In genomic region chr17:58923316-58923866, GRCm38 (mm10) we compare ENCODE assay signal across 16 mouse cellular contexts.
DNase-seq lines count a peak whose midpoint lies in the region; ATAC-seq lines count a peak whose summit lies in the region.
"Had no signal": no experiment of that assay in that cellular context is flagged by ENCODE, and none has a peak within 500 bp of the region (broad histone marks: within the 10 kb centered on the region; RNA-seq: fewer than 3 reads in every experiment).

No protein-coding gene starts in this region.

- no peak for DNase-seq in kidney, adult 8-10 months
- peak; percentile 74 for DNase-seq in adrenal gland, adult 8-10 months
- DNase-seq in mesoderm, embryonic 11.5 days (ENCODE audit: low read depth, low spot score): peak; percentile 30
- DNase-seq in retina, embryonic 14.5 days (ENCODE audit: low spot score): peak; percentile 11
- no peak for DNase-seq in urinary bladder, postnatal 25 days (ENCODE audit: low spot score)
- DNase-seq in heart, adult 18-20 months: no peak
- DNase-seq: cerebellum, adult 9-11 months; gastrocnemius, postnatal 14 days; heart, postnatal 36 days; layer of hippocampus, adult 9-11 months; lung, embryonic 14.5 days; thymus, adult 18-20 months had no signal

- H3K36me3 ChIP-seq in kidney, embryonic 14.5 days (ENCODE audit: control insufficient read depth, insufficient read depth, low read length): no peaks in the 10 kb centered on the region
- H3K36me3 ChIP-seq: embryonic facial prominence, embryonic 10.5 days; heart, embryonic 12.5 days had no signal

- H3K27ac ChIP-seq in kidney, embryonic 14.5 days (ENCODE audit: low read depth, low read length): no peak overlapping the region
- H3K27ac ChIP-seq: embryonic facial prominence, embryonic 10.5 days had no signal

- H3K9ac ChIP-seq in kidney, embryonic 14.5 days (ENCODE audit: low read depth, low read length): no peak overlapping the region
- H3K9ac ChIP-seq: heart, embryonic 12.5 days; lung, embryonic 14.5 days had no signal

- H3K4me1 ChIP-seq in kidney, embryonic 14.5 days (ENCODE audit: control insufficient read depth, insufficient read depth, low read length): peaks cover 16% of the 10 kb centered on the region; the same call in 1 of the 2 replicates
- H3K4me1 ChIP-seq: heart, embryonic 12.5 days had no signal

- no peaks in the 10 kb centered on the region for H3K27me3 ChIP-seq in kidney, embryonic 14.5 days (ENCODE audit: control insufficient read depth, insufficient read depth, low read length)
- H3K27me3 ChIP-seq: heart, embryonic 12.5 days had no signal

- H3K4me2 ChIP-seq in kidney, embryonic 14.5 days (replicated peaks; ENCODE audit: low read depth, low read length): no peak overlapping the region
- H3K4me2 ChIP-seq: heart, embryonic 12.5 days; lung, embryonic 14.5 days had no signal

- 0 out of 2 replicates have a peak, but pooled peaks have one; percentile 10 for ATAC-seq in kidney, embryonic 14.5 days (ENCODE audit: low FRiP score, low TSS enrichment)
- ATAC-seq: intestine, postnatal 0 days had no signal

- 48% methylated on average over 7 of the region's 7 CpGs for whole genome bisulfite sequencing in kidney, embryonic 14.5 days

- H3K9me3 ChIP-seq in kidney, embryonic 14.5 days (ENCODE audit: control insufficient read depth, low read length): no peaks in the 10 kb centered on the region
- H3K9me3 ChIP-seq: embryonic facial prominence, embryonic 10.5 days; heart, embryonic 12.5 days had no signal

- no peak overlapping the region for H3K4me3 ChIP-seq in kidney, embryonic 14.5 days (ENCODE audit: low read length)
- H3K4me3 ChIP-seq: embryonic facial prominence, embryonic 10.5 days; heart, embryonic 12.5 days had no signal

Comparison
In these comparisons a context has a peak if more than half of its experiments do, and no peak if none do; other contexts are left out.
1. DNase-seq: peak in adrenal gland, adult 8-10 months (single experiment), mesoderm, embryonic 11.5 days (single experiment) and retina, embryonic 14.5 days (single experiment); none in kidney, adult 8-10 months (0 of 2), urinary bladder, postnatal 25 days (single experiment) and heart, adult 18-20 months (0 of 2).